Mouse (Mus musculus): ENCODE results near the gene Cdk14.

DNA sequence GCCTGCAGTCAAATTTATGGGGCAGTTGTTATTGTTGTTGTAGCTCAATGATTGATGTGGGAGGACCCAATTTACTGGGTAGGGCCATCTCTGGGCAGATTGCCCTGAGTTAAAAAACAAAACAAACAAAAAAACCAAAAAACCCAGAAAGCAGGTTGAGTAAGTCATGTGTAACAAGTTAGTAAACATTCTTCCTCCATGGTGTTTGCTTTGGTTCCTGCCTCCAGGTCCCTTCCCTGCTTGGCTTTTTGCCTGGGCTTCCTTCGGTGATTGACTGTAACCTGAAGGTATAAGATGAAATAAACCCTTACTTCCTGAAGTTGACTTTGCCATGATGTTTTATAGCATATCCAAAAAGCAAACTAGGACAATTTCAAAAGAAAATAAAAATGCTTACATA is 377.4 kb downstream of the Cdk14 start:
- TF ChIP-seq CTCF (IDR thresholded peaks at IDR 0.05; ENCODE audit: low read depth, low read length) (no peak), EP300 (IDR thresholded peaks at IDR 0.05; ENCODE audit: insufficient read depth, low read depth, low read length) (no peak)
